Mouse (Mus musculus): ENCODE measurements around the gene Snx6.
"Not testable (repeated sequence)": the region's sequence is repeated elsewhere in the genome, so short reads cannot be mapped to it uniquely, and the experiment has no call there.

Gene Snx6

DNA sequence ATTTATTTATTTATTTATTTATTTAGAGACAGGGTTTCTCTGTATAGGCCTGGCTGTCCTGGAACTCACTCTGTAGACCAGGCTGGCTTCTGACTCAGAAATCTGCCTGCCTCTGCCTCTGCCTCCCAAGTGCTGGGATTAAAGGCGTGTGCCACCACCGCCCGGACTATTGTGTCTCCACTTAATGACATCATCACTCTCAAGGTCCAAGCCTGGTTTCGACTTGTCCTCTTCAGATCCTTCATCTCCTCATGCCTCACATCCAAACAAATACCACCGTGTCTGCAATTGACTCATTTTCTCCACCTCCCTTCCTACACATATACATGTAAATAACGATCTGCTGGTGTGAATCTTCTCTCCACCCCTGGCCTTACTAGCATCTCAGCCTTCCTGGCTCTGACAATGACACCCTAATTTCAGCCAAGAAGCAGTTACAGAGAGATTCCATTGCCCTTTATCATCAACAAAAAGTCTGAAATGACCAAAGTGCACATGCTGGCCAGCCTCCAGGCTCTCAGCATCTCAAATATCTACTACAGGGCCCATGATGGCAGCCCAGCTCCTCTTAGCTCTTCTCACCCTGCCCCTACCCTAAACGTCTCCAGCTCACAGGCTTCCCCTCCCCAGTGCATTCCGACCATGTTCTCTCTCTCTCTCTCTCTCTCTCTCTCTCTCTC is 1.2 kb upstream of the Snx6 start:
- no peak for DNase-seq

DNA sequence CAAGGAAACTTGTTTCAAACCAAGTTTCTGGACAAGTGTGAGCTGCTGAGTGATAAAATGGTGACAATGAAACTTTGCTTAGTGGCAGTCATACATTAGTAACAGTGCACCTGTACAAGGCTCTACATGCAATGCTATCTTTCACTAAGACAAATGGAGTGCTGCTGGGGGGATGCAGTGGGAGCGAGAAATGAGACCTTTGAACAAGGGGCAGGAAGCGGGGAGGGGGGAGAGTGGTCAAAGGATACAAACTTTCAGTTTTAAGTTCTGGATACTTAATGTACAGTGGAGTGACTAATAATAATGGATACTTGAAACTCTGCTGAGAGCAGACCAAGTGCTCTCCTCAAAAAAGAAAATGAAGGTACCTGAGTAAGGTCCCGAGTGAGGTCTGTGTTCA is 1.1 kb downstream of the Snx6 start:
- DNase-seq = no peak

DNA sequence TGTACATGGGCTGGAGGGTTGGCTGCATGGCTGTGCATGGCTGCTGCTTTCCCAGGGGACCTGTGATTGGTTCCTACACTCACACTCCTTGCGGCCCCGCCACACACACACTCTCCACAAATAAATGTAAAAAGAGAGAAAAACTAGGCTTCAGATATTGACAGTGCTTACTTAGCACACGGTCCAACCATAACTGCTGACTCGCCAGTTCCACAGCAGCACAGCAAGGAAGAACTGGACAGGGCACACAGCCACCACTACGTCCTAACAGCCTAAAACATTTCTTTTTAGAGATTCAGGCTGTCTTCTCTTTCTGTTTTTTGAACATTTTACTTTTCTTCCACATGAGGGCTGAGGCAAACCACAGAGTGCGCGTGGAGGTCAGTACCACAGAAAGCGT is 4.0 kb downstream of the Snx6 start:
- no peak for DNase-seq

DNA sequence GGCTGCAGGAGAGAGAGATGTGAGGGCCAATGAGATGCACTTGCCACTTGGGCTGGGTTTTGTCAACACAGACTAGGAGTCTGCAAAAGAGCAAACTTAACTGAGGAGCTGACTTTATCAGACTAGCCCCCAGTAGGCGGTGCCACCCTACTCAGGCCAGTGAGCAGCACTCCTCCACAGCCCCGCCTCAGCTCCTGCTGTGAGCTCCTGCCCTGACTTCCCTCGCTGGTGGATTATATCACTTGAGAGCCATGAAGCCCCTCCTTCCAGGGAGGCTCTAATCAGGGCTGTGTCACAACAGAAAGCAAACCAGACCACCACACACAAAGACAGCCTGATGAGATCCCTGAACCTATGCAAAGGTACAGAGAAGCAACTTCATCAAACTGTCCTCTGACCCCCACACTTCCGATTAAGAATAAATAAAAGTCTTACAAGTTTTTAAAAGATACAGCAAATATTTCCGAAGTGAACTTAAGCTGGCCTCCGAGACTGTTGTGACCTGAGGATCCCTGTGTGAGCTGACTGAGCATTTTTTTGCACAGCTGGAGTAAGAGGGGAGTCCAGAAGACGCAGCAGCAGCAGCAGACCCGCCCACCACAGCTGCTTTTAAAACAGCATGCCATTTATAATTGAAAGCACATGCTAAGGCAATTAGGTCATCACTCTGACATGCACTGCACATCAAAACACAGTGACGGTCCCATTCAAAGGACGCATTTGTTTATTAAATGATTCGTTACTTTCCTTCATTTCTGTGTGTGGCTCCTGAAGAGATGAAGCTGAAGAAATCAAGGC is 6.0 kb downstream of the Snx6 start:
- no peak for DNase-seq

DNA sequence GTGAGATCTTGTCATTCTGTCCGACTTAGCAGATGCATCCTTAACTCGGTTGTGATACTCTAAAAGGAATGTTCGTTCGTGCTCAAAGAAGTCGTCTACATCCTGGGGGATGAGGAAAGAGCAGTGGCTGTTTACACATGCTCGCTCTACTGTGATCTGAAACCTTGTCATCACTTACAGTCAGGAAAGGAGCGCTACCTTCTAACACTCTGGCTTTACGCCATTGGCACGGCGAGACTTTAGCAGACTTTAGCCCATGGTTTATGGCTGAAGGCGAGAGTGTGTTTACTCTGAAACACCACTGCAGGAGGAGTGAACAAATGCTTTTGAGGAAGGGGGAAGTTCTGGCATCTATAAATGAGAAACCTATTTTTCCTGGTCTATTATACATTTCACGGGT is 31.9 kb downstream of the Snx6 start:
- no peak for DNase-seq

DNA sequence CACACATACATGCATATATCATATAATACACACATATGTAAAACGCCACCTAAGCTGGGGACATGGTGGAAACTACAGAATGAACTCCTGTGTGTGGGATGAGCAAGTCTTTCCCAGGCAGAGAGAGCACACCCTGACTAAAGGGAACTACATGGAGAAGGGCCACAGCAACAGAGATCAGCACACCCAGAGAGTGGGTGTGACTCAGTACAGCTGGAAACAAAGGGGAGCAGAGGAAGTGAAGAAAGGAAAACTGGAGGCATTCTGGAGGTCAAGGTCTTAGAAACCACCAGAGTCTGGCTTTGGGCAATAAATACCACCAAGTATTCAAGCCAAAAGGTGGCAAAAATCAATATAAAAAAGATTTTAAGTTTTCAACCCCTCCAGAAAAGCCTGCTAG is 34.8 kb downstream of the Snx6 start:
- no peak for DNase-seq

DNA sequence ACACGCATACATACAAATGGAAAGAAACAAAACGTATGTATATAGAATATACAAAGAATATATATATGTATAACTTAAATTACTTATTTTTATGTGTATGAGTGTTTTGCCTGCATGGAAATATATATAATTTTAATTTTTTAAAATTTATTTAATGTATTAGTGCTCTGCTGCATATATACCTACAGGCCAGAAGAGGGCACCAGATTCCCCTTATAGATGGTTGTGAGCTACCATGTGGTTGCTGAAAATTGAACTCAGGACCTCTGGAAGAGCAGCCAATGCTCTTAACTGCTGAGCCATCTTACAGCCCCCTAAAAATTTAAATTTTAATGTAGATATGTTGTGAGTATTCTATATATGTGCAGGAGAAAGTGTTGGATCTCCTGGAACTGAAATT is 36.7 kb downstream of the Snx6 start:
- no peak for DNase-seq

DNA sequence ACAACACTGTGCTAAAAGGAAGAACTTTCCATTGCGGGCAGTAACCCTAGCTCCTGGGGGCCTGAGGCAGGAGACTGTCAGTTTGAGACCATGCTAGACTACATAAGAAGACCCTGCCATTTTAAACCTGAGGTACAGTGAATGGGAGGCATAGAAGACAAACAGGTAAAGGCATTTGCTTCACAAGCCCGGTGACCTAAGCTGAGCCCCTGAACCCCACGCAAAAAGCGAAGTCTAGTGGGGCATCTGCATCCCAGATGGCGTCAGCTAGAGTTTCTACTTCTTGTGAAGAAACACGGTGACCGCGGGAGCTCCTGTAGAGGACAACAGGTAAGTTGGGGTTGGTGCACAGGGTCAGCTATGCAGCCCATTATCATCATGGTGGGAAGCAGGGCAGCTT is 46.9 kb downstream of the Snx6 start:
- no peak for DNase-seq

DNA sequence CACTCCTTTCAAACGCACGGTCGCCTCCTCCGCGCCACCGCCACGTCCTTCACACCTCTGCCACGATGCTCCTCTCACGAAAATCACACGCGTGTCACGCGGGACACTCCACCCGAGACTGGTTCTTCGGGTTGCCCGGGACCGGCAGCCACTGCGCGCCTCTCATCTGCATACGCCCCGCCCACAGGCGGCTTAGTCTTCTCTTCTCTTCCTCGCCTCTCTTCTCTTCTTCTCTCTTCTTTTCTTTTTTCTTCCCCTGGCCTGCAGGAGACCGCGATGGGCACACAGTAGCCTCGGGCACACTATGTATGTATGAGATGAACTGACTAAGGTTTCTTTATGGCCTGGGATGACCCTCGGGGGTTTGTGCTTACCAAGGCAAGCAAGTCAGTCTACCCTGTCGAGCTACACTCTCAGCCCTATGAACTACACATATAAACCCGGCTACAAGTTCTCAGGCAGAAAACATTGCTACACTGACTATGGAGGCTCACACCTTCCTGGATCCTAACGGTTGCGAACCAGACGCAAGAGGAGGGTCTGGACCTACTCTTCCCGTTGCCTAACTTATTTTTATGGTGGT is 56.8 kb downstream of the Snx6 start:
- peak; percentile 25 for DNase-seq

DNA sequence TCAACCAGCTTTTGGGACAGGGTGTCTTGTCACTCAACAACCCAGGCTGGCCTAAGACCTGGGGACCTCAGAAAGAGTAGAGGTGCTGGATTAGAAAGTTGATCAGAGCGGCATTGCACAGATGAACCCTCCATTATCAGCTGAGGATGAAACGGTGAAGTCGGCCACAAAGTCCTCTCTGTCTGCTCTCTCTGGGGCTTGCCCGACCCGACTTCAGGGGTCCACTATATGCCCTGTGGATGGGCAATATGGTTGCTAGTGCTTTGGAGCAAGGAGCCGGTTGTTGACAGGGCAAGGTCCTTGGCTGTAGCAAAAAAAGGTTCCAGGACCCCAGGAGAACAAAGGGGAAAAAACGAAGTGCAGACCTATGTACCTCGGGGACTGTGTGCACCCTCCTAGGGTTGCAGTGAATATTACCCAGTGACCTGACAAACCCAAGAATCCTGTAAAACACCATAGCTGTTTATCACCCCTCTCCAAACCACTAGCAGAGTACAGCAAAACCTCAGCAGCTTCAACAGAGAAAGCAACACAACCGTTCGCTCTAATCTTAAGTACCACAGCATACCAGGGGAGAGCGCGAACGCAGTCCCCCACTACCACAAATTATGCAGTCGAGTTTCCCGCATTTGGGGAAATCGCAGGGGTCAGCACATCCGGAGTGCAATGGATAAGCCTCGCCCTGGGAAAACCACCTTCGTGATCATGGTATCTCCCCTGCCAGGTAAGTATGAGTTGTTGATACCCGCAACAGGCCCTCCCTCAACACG is 57.4 kb downstream of the Snx6 start:
- not testable (repeated sequence) for DNase-seq

DNA sequence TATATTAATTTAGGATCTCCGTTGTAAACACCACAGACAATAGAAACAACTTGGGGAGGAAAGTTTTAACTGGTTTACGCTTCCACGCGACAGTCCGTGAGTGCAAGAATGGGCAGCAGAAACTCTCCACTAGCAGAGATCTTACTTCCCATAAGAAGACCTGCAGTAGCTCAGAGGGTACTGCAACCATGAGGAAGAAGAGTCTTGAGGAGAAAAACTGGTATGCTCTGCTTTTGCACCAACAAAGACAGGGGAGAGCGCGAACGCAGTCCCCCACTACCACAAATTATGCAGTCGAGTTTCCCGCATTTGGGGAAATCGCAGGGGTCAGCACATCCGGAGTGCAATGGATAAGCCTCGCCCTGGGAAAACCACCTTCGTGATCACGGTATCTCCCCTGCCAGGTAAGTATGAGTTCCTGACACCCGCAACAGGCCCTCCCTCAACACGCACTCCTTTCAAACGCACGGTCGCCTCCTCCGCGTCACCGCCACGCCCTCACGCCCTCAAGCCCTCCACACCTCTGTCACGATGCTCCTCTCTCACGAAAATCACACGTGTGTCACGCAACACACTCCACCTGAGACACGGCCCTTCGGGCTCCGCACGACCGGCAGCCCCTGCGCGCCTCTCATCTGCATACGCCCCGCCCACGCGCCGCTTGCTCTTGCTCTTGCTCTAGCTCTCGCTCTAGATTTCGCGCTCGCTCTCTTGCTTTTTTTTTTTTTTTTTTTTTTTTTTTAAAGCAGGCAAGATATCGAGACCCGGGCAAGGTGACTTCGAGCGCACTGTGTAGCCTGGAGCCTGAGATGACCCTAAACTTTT is 61.0 kb downstream of the Snx6 start:
- peak; percentile 13 to 24 for DNase-seq

DNA sequence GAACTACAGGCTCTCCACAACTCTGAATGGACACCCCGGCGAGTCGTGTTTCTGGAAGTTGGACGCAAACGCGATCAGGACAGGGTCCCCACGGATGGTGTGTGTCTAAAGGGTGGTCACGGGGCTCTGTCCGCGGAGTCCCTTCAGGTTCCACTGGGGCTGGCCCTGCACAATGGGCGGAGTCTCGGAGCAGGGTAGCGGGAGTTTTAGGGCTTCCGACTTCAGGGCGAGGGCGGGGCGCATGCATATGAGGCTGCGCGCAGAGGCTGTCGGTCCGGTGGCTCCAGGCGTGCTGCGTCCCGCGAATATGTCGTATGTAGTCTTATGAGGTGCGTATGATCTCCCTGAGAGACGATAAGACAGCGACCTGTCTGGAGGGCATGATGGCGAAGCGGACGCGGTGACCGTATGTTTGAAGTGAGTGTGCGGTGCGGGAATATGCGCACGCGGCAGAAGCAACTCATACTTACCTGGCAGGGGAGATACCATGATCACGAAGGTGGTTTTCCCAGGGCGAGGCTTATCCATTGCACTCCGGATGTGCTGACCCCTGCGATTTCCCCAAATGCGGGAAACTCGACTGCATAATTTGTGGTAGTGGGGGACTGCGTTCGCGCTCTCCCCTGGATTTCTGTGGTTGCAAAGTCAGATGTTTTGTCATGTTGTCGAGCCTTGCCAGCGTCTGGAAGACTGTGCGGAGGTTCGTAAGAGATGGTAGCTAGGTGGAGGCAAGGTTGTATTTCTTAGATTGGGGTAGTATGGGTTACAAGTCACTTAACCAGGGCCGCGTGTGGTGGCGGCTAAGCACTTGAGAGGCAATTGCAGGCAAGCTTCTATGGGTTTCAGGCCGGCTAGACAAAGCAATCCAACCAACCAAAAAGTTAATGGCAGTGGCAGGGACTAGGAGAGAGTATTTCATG is 66.1 kb downstream of the Snx6 start:
- not testable (repeated sequence) for DNase-seq

DNA sequence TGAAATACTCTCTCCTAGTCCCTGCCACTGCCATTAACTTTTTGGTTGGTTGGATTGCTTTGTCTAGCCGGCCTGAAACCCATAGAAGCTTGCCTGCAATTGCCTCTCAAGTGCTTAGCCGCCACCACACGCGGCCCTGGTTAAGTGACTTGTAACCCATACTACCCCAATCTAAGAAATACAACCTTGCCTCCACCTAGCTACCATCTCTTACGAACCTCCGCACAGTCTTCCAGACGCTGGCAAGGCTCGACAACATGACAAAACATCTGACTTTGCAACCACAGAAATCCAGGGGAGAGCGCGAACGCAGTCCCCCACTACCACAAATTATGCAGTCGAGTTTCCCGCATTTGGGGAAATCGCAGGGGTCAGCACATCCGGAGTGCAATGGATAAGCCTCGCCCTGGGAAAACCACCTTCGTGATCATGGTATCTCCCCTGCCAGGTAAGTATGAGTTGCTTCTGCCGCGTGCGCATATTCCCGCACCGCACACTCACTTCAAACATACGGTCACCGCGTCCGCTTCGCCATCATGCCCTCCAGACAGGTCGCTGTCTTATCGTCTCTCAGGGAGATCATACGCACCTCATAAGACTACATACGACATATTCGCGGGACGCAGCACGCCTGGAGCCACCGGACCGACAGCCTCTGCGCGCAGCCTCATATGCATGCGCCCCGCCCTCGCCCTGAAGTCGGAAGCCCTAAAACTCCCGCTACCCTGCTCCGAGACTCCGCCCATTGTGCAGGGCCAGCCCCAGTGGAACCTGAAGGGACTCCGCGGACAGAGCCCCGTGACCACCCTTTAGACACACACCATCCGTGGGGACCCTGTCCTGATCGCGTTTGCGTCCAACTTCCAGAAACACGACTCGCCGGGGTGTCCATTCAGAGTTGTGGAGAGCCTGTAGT is 76.4 kb downstream of the Snx6 start:
- DNase-seq = not testable (repeated sequence)

DNA sequence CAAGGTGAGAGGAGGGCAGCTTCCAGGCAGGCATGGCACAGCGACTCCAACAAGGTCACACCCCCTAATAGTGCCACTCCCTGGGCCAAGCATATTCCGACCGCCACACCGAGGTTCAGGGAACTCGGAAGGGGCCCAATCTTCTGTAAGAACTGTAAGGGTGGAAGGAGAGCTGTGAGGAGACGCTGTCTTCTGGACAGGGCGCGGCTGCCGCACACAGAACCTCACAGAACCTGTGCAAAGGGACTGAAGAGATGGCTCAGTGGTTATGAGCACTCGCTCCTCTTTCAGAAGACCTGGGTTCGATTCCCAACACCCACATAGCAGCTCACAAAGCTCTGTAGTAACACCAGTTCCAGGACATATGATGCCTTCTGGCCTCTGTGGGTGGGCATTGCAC is 78.0 kb downstream of the Snx6 start:
- peak in 1 of 2 experiments; percentile 0 for DNase-seq

DNA sequence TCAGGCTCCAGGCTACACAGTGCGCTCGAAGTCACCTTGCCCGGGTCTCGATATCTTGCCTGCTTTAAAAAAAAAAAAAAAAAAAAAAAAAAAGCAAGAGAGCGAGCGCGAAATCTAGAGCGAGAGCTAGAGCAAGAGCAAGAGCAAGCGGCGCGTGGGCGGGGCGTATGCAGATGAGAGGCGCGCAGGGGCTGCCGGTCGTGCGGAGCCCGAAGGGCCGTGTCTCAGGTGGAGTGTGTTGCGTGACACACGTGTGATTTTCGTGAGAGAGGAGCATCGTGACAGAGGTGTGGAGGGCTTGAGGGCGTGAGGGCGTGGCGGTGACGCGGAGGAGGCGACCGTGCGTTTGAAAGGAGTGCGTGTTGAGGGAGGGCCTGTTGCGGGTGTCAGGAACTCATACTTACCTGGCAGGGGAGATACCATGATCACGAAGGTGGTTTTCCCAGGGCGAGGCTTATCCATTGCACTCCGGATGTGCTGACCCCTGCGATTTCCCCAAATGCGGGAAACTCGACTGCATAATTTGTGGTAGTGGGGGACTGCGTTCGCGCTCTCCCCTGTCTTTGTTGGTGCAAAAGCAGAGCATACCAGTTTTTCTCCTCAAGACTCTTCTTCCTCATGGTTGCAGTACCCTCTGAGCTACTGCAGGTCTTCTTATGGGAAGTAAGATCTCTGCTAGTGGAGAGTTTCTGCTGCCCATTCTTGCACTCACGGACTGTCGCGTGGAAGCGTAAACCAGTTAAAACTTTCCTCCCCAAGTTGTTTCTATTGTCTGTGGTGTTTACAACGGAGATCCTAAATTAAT is 81.5 kb downstream of the Snx6 start:
- DNase-seq = peak; percentile 40 to 42

DNA sequence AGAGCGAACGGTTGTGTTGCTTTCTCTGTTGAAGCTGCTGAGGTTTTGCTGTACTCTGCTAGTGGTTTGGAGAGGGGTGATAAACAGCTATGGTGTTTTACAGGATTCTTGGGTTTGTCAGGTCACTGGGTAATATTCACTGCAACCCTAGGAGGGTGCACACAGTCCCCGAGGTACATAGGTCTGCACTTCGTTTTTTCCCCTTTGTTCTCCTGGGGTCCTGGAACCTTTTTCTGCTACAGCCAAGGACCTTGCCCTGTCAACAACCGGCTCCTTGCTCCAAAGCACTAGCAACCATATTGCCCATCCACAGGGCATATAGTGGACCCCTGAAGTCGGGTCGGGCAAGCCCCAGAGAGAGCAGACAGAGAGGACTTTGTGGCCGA is 85.0 kb downstream of the Snx6 start:
- DNase-seq = not testable (repeated sequence)

DNA sequence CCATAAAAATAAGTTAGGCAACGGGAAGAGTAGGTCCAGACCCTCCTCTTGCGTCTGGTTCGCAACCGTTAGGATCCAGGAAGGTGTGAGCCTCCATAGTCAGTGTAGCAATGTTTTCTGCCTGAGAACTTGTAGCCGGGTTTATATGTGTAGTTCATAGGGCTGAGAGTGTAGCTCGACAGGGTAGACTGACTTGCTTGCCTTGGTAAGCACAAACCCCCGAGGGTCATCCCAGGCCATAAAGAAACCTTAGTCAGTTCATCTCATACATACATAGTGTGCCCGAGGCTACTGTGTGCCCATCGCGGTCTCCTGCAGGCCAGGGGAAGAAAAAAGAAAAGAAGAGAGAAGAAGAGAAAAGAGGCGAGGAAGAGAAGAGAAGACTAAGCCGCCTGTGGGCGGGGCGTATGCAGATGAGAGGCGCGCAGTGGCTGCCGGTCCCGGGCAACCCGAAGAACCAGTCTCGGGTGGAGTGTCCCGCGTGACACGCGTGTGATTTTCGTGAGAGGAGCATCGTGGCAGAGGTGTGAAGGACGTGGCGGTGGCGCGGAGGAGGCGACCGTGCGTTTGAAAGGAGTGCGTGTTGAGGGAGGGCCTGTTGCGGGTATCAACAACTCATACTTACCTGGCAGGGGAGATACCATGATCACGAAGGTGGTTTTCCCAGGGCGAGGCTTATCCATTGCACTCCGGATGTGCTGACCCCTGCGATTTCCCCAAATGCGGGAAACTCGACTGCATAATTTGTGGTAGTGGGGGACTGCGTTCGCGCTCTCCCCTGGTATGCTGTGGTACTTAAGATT is 85.6 kb downstream of the Snx6 start:
- not testable (repeated sequence) for DNase-seq

DNA sequence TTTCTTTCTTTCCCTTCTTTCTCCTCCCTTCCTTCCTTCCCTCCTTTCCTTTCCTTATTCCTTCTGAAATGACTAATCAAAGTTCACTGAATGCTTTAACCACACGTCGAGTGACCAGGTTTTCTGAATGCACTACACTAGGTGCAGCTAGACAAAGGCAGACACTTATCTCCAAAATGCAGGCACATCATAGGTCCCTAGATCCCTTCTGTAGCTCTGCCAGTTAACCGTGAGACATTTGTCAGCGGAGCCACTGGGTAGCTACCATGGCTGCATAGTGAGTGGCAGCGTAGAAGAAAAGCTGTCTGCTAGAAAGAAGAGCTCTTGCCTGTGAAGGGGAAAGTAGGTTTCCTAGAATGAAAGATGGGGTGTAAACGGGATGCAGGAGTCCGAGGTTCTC is 96.1 kb downstream of the Snx6 start:
- no peak for DNase-seq

All from spleen, adult 18-20 months (tissue).